In the genomic region with DNA sequence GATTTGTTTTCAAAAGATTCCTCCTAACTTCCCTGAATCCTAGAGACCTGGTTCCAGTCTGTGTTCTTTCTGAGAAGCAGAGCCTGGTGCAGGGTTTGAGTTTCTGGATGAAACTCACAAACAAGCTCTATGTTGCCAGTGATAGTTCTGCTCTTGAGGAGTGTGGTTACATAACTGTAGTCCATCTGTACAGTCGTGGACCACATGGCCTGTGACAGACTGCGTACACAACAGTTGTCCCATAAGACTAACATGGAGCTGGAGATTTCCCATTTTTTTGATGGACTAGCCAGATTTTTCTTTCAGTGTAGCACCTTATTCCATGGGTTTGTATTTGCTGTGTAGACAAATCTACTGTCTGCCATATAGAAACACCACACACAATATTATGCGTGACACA, we compare ENCODE assay signal across 22 mouse cellular contexts. TPM values are rescaled to one million over a fixed set of nuclear protein-coding genes. Genes with fewer than 3 reads are reported as not detected.
DNase-seq lines count a peak whose midpoint lies in the region; ATAC-seq and TF ChIP-seq lines count a peak whose summit lies in the region.
"Had no signal": no experiment of that assay in that cellular context is flagged by ENCODE, and none has a peak within 500 bp of the region (broad histone marks: within the 10 kb centered on the region; RNA-seq: fewer than 3 reads in every experiment).

No protein-coding gene starts in this region.

- H3K4me2 ChIP-seq in forebrain, embryonic 16.5 days (ENCODE audit: low read length) = no peak overlapping the region
- no peak overlapping the region for H3K4me2 ChIP-seq in lung, embryonic 14.5 days
- H3K4me2 ChIP-seq: embryonic facial prominence, embryonic 12.5 days; embryonic facial prominence, embryonic 15.5 days; forebrain, embryonic 13.5 days; heart, embryonic 12.5 days; heart, embryonic 15.5 days; hindbrain, embryonic 15.5 days had no signal

- no peak for DNase-seq in forebrain, embryonic 10.5 days (ENCODE audit: extremely low spot score, low spot score)
- peak; percentile 17 for DNase-seq in heart, adult 11 months
- DNase-seq in heart, postnatal 36 days = no peak
- peak; percentile 40 for DNase-seq in lung, embryonic 14.5 days
- DNase-seq in lung, postnatal 25 days (ENCODE audit: low spot score) = no peak
- peak; percentile 58 for DNase-seq in brain, adult 2 months (ENCODE audit: low read depth, low spot score)
- DNase-seq in spleen, adult 18-20 months = no peak
- DNase-seq: adrenal gland, adult 8-10 months; adrenal gland, postnatal 25 days; cerebellum, adult 18-20 months; cerebellum, adult 9-10 months; cerebellum, postnatal 14 days; gastrocnemius, adult 2 months; gastrocnemius, postnatal 14 days had no signal

- ATAC-seq in forebrain, embryonic 16.5 days = 0 out of 2 replicates have a peak, but pooled peaks have one; percentile 40
- no peak for ATAC-seq in lung, embryonic 14.5 days (ENCODE audit: insufficient read depth)
- ATAC-seq: activated CD4-positive, CD25-positive, alpha-beta regulatory T cell, adult 4 months; forebrain, embryonic 13.5 days had no signal

- H3K27me3 ChIP-seq in forebrain, embryonic 16.5 days (replicated peaks; ENCODE audit: control insufficient read depth, insufficient read depth, low read length) = no peaks in the 10 kb centered on the region
- H3K27me3 ChIP-seq in forebrain, embryonic 10.5 days (ENCODE audit: poor library complexity, severe bottlenecking) = no peaks in the 10 kb centered on the region
- H3K27me3 ChIP-seq in lung, embryonic 14.5 days (ENCODE audit: insufficient read depth, low read length) = no peaks in the 10 kb centered on the region
- H3K27me3 ChIP-seq: embryonic facial prominence, embryonic 12.5 days; embryonic facial prominence, embryonic 15.5 days; forebrain, embryonic 13.5 days; heart, embryonic 12.5 days; heart, embryonic 15.5 days; hindbrain, embryonic 15.5 days had no signal

- H3K4me1 ChIP-seq in forebrain, embryonic 16.5 days (replicated peaks; ENCODE audit: control insufficient read depth, insufficient read depth, low read length) = peaks cover 3% of the 10 kb centered on the region
- H3K4me1 ChIP-seq in forebrain, embryonic 10.5 days = 0 out of 2 replicates have a peak, but pooled peaks cover 4% of the 10 kb centered on the region
- H3K4me1 ChIP-seq in lung, embryonic 14.5 days (ENCODE audit: insufficient read depth) = no peaks in the 10 kb centered on the region
- H3K4me1 ChIP-seq: embryonic facial prominence, embryonic 12.5 days; embryonic facial prominence, embryonic 15.5 days; heart, embryonic 12.5 days had no signal

- no peaks in the 10 kb centered on the region for H3K9me3 ChIP-seq in forebrain, embryonic 16.5 days (ENCODE audit: control insufficient read depth, low read length)
- H3K9me3 ChIP-seq in forebrain, embryonic 10.5 days = no peaks in the 10 kb centered on the region
- no peaks in the 10 kb centered on the region for H3K9me3 ChIP-seq in lung, embryonic 14.5 days (ENCODE audit: low read depth, low read length)
- H3K9me3 ChIP-seq: embryonic facial prominence, embryonic 12.5 days; embryonic facial prominence, embryonic 15.5 days; forebrain, embryonic 13.5 days; heart, embryonic 12.5 days; heart, embryonic 15.5 days; hindbrain, embryonic 15.5 days had no signal

- H3K9ac ChIP-seq in forebrain, embryonic 16.5 days (replicated peaks; ENCODE audit: low read depth, low read length) = no peak overlapping the region
- no peak overlapping the region for H3K9ac ChIP-seq in lung, embryonic 14.5 days
- H3K9ac ChIP-seq: embryonic facial prominence, embryonic 12.5 days; embryonic facial prominence, embryonic 15.5 days; forebrain, embryonic 13.5 days; heart, embryonic 12.5 days; heart, embryonic 15.5 days; hindbrain, embryonic 15.5 days had no signal

- 89% methylated on average over 3 of the region's 3 CpGs for WGBS in forebrain, embryonic 16.5 days
- WGBS in forebrain, embryonic 10.5 days = 96% methylated on average over 3 of the region's 3 CpGs
- WGBS in lung, embryonic 14.5 days = 54% methylated on average over 3 of the region's 3 CpGs

- no peak overlapping the region for H3K27ac ChIP-seq in forebrain, embryonic 16.5 days (ENCODE audit: low read length)
- no peak overlapping the region for H3K27ac ChIP-seq in forebrain, embryonic 10.5 days
- H3K27ac ChIP-seq in lung, embryonic 14.5 days (ENCODE audit: low read depth) = no peak overlapping the region
- H3K27ac ChIP-seq: embryonic facial prominence, embryonic 12.5 days; embryonic facial prominence, embryonic 15.5 days; forebrain, embryonic 13.5 days; gastrocnemius, adult 2 months; heart, embryonic 15.5 days; hindbrain, embryonic 15.5 days had no signal

- TF ChIP-seq CTCF in lung, embryonic 14.5 days (IDR thresholded peaks at IDR 0.05; ENCODE audit: low read depth) = no peak

- no peaks in the 10 kb centered on the region for H3K36me3 ChIP-seq in forebrain, embryonic 16.5 days (ENCODE audit: control insufficient read depth, insufficient read depth)
- H3K36me3 ChIP-seq in forebrain, embryonic 10.5 days (replicated peaks) = no peaks in the 10 kb centered on the region
- H3K36me3 ChIP-seq in lung, embryonic 14.5 days (ENCODE audit: insufficient read depth) = no peaks in the 10 kb centered on the region
- H3K36me3 ChIP-seq: embryonic facial prominence, embryonic 12.5 days; embryonic facial prominence, embryonic 15.5 days; heart, embryonic 12.5 days; heart, embryonic 15.5 days; hindbrain, embryonic 15.5 days had no signal

- intact Hi-C loops in heart, postnatal 36 days (cut with DNase I) = no loop called here

- H3K4me3 ChIP-seq in forebrain, embryonic 16.5 days (replicated peaks; ENCODE audit: low read length) = no peak overlapping the region
- H3K4me3 ChIP-seq in forebrain, embryonic 10.5 days = no peak overlapping the region
- no peak overlapping the region for H3K4me3 ChIP-seq in lung, embryonic 14.5 days (ENCODE audit: low read depth, low read length)
- H3K4me3 ChIP-seq: embryonic facial prominence, embryonic 12.5 days; embryonic facial prominence, embryonic 15.5 days; forebrain, embryonic 13.5 days; gastrocnemius, adult 2 months; heart, embryonic 12.5 days; heart, embryonic 15.5 days; hindbrain, embryonic 15.5 days had no signal

RNA-seq across cellular contexts. Expression of gene Tmx1, which starts 31.9 kb away (rescaled TPM):
- polyA plus RNA-seq in forebrain, embryonic 16.5 days (2015; fragmentation: Nextera tagmentation; extraction: Ambion mirVana) = 128 and 141 TPM in 2 replicates
- polyA plus RNA-seq in forebrain, embryonic 10.5 days (2016; fragmentation: Nextera tagmentation; extraction: Ambion mirVana) = 127 and 139 TPM in 2 replicates
- total RNA-seq in heart, postnatal 36 days (2021) = 10 to 100 TPM; 37.7 to 38.6 TPM
- 79.6 and 84.3 TPM in 2 replicates for polyA plus RNA-seq in lung, embryonic 14.5 days (2014; fragmentation: Nextera tagmentation; extraction: Ambion mirVana)

Comparison
In these comparisons a context has a peak if more than half of its experiments do, and no peak if none do; other contexts are left out.
1. DNase-seq: peak in heart, adult 11 months (single experiment), lung, embryonic 14.5 days (single experiment) and brain, adult 2 months (single experiment); none in forebrain, embryonic 10.5 days (single experiment), heart, postnatal 36 days (0 of 2), lung, postnatal 25 days (single experiment) and spleen, adult 18-20 months (0 of 2).